Mouse (Mus musculus) E14TG2a.4 (cell line): ENCODE results near the gene Dgkd.

ENCODE experiments used
- CTCF ChIP-seq: conservative IDR thresholded peaks from 2 replicates; pipeline ENCODE4 v1.5.1; 2014; ENCODE audit warnings: low read length
- NANOG ChIP-seq: IDR thresholded peaks from 2 replicates; pipeline ENCODE4 v1.6.1; 2014; ENCODE audit warnings: borderline replicate concordance, low read length, mixed read lengths
- POU5F1 ChIP-seq: IDR thresholded peaks from 2 replicates; pipeline ENCODE4 v1.6.1; 2014; ENCODE audit warnings: low read length, borderline replicate concordance

DNA sequence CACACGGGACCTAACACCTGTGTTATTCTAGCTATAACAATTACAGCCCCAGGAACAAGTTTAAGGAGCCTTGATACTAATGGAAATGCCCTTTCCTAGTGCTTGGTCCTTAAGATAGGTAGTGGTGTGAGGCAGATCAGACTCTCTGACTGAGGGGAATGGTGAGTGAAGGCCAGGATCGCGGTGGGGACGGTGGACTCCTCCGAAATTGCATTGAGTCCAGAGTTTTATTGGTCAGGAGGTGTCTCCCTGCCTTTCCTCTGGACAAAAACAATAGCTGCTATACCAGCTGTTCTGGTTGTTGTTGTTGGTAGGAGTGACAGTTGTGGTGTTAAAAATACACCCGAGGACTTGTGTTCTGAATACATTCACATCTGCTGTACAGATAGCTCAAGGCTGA, 1.3 kb downstream of the Dgkd start:
- no peak for TF ChIP-seq CTCF
- TF ChIP-seq POU5F1 = no peak
- no peak for TF ChIP-seq NANOG
